Mouse (Mus musculus) megakaryocyte, embryonic 14.5 days (primary cell): ENCODE measurements around the gene Alad.

Source experiments
- FLI1 ChIP-seq: IDR thresholded peaks from 2 replicates; pipeline ENCODE4 v1.6.1; 2012; ENCODE audit warnings: low read length, inconsistent platforms, mixed read lengths
- GATA1 ChIP-seq: IDR thresholded peaks from 3 replicates; pipeline ENCODE4 v1.6.1; 2012; ENCODE audit warnings: mixed read lengths, low read length, inconsistent platforms, borderline replicate concordance

DNA sequence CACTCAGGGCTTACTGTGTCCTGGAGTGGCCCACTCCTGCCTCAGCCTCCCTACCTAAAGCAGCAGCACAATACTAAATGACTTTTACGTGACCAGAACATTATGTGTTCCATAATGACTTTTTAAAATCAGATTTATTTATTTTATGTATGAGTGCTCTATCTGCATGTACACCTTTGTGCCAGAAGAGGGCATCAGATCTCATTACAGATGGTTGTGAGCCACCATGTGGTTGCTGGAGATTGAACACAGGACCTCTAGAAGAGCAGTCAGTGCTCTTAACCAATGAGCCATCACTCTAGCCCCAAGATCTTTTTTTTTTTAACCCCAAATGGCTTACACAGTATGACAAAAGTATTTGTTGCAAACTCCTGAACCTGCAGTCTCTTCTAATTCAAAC, 51.6 kb downstream of the Alad start:
- no peak for TF ChIP-seq GATA1
- TF ChIP-seq FLI1, result no peak
